Comparison of ENCODE assay signal across 8 mouse cellular contexts in the genomic region with DNA sequence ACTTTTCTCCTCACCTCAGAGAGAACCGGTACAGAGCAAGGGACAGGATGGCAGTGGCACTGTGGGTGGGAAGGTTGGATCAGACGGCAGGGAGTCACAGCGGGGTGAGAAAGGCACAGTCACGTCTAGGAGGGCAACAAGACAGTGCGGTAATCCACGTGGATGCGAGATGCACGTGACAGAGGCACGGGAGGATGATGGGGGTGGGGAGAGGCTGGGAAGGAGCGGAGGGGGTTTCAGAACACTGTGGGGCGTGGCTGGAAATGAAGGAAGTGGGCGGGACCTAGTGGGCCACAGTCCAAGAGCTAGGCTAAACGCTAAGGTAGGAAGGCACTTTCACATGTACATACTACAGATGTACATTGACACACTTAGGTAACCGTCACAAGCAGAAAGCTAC. TPM values are rescaled to one million over a fixed set of nuclear protein-coding genes. Genes with fewer than 3 reads are reported as not detected.
DNase-seq lines count a peak whose midpoint lies in the region; ATAC-seq and TF ChIP-seq lines count a peak whose summit lies in the region.

No protein-coding gene starts in this region.

- no peak for DNase-seq in midbrain, embryonic 14.5 days
- DNase-seq in lung, embryonic 14.5 days, result peak; percentile 57
- DNase-seq in thymus, postnatal 25 days, result peak; percentile 13
- DNase-seq in left cerebral cortex, postnatal 36 days (ENCODE audit: low spot score in 2 of 2), result no peak
- no peak for DNase-seq in right cerebral cortex, postnatal 25 days
- no peak for DNase-seq in ovary, adult 18-20 months (ENCODE audit: low spot score)

- intact Hi-C loops in left cerebral cortex, postnatal 36 days (cut with DNase I), result no loop called here

- 55% methylated on average over 14 of the region's 14 CpGs for WGBS in midbrain, embryonic 13.5 days
- WGBS in midbrain, embryonic 14.5 days, result 47% methylated on average over 14 of the region's 14 CpGs
- 60% methylated on average over 14 of the region's 14 CpGs for WGBS in heart, embryonic 12.5 days
- WGBS in lung, embryonic 14.5 days, result 39% methylated on average over 14 of the region's 14 CpGs

- no peak overlapping the region for H3K4me2 ChIP-seq in midbrain, embryonic 13.5 days (replicated peaks)
- H3K4me2 ChIP-seq in midbrain, embryonic 14.5 days (ENCODE audit: low read length), result no peak overlapping the region
- H3K4me2 ChIP-seq in heart, embryonic 12.5 days, result peak overlapping the region; percentile 39
- H3K4me2 ChIP-seq in lung, embryonic 14.5 days, result peak overlapping the region; percentile 21

- no peak for TF ChIP-seq CTCF in lung, embryonic 14.5 days (IDR thresholded peaks at IDR 0.05; ENCODE audit: low read depth)

- H3K36me3 ChIP-seq in midbrain, embryonic 13.5 days, result peaks cover 39% of the 10 kb centered on the region
- peaks cover 38% of the 10 kb centered on the region for H3K36me3 ChIP-seq in midbrain, embryonic 14.5 days (ENCODE audit: control insufficient read depth, insufficient read depth, low read length)
- peaks cover 37% of the 10 kb centered on the region for H3K36me3 ChIP-seq in heart, embryonic 12.5 days
- H3K36me3 ChIP-seq in lung, embryonic 14.5 days (ENCODE audit: insufficient read depth), result peaks cover 24% of the 10 kb centered on the region

- no peaks in the 10 kb centered on the region for H3K27me3 ChIP-seq in midbrain, embryonic 13.5 days
- H3K27me3 ChIP-seq in midbrain, embryonic 14.5 days (ENCODE audit: control insufficient read depth, insufficient read depth, low read length), result no peaks in the 10 kb centered on the region
- H3K27me3 ChIP-seq in heart, embryonic 12.5 days (replicated peaks), result no peaks in the 10 kb centered on the region
- no peaks in the 10 kb centered on the region for H3K27me3 ChIP-seq in lung, embryonic 14.5 days (ENCODE audit: insufficient read depth, low read length)

- H3K4me1 ChIP-seq in midbrain, embryonic 13.5 days (replicated peaks), result no peaks in the 10 kb centered on the region
- H3K4me1 ChIP-seq in midbrain, embryonic 14.5 days (ENCODE audit: control insufficient read depth, insufficient read depth, low read length), result no peaks in the 10 kb centered on the region
- no peaks in the 10 kb centered on the region for H3K4me1 ChIP-seq in heart, embryonic 12.5 days (replicated peaks)
- H3K4me1 ChIP-seq in lung, embryonic 14.5 days (ENCODE audit: insufficient read depth), result no peaks in the 10 kb centered on the region

- no peaks in the 10 kb centered on the region; the same call in 1 of the 2 replicates for H3K9me3 ChIP-seq in midbrain, embryonic 13.5 days
- peaks cover 8% of the 10 kb centered on the region for H3K9me3 ChIP-seq in midbrain, embryonic 14.5 days (ENCODE audit: control insufficient read depth, low read length)
- H3K9me3 ChIP-seq in heart, embryonic 12.5 days (replicated peaks), result peaks cover 5% of the 10 kb centered on the region; the same call in 1 of the 2 replicates
- H3K9me3 ChIP-seq in lung, embryonic 14.5 days (ENCODE audit: low read depth, low read length), result no peaks in the 10 kb centered on the region

- no peak overlapping the region for H3K27ac ChIP-seq in midbrain, embryonic 13.5 days
- H3K27ac ChIP-seq in midbrain, embryonic 14.5 days (replicated peaks; ENCODE audit: low read depth, low read length), result no peak overlapping the region
- no peak overlapping the region for H3K27ac ChIP-seq in heart, embryonic 12.5 days (ENCODE audit: poor library complexity, severe bottlenecking)
- no peak overlapping the region for H3K27ac ChIP-seq in lung, embryonic 14.5 days (ENCODE audit: low read depth)

- H3K4me3 ChIP-seq in midbrain, embryonic 13.5 days (replicated peaks), result no peak overlapping the region
- no peak overlapping the region for H3K4me3 ChIP-seq in midbrain, embryonic 14.5 days (replicated peaks; ENCODE audit: low read depth, low read length)
- no peak overlapping the region for H3K4me3 ChIP-seq in heart, embryonic 12.5 days
- no peak overlapping the region for H3K4me3 ChIP-seq in lung, embryonic 14.5 days (ENCODE audit: low read depth, low read length)

- ATAC-seq in midbrain, embryonic 13.5 days, result peak; percentile 40; the same call in 1 of the 2 replicates
- no peak for ATAC-seq in midbrain, embryonic 14.5 days (ENCODE audit: low FRiP score, low TSS enrichment)
- ATAC-seq in heart, embryonic 12.5 days (ENCODE audit: insufficient number of reproducible peaks, low FRiP score), result peak; percentile 48
- 0 out of 2 replicates have a peak, but pooled peaks have one; percentile 25 for ATAC-seq in lung, embryonic 14.5 days (ENCODE audit: insufficient read depth)

- no peak overlapping the region for H3K9ac ChIP-seq in midbrain, embryonic 13.5 days (replicated peaks)
- no peak overlapping the region for H3K9ac ChIP-seq in midbrain, embryonic 14.5 days (replicated peaks; ENCODE audit: low read length)
- no peak overlapping the region for H3K9ac ChIP-seq in heart, embryonic 12.5 days
- H3K9ac ChIP-seq in lung, embryonic 14.5 days, result no peak overlapping the region

RNA-seq across cellular contexts. Expression of gene BC048403, which starts 41.4 kb away (rescaled TPM):
- polyA plus RNA-seq in midbrain, embryonic 13.5 days (2015; fragmentation: Nextera tagmentation; extraction: Ambion mirVana), result 1.8 and 2.2 TPM in 2 replicates
- 2.1 and 2.6 TPM in 2 replicates for polyA plus RNA-seq in midbrain, embryonic 14.5 days (2014; fragmentation: Nextera tagmentation; extraction: Ambion mirVana)
- 2.6 and 2.9 TPM in 2 replicates for polyA plus RNA-seq in heart, embryonic 12.5 days (2016; fragmentation: Nextera tagmentation; extraction: Ambion mirVana)
- polyA plus RNA-seq in lung, embryonic 14.5 days (2014; fragmentation: Nextera tagmentation; extraction: Ambion mirVana), result 3.4 and 4.3 TPM in 2 replicates
- total RNA-seq in left cerebral cortex, postnatal 36 days (2021), result 10 to 100 TPM; 10.7 to 11.7 TPM

Comparison
In these comparisons a context has a peak if more than half of its experiments do, and no peak if none do; other contexts are left out.
1. H3K4me2 ChIP-seq: peak in heart, embryonic 12.5 days (single experiment) and lung, embryonic 14.5 days (single experiment); none in midbrain, embryonic 13.5 days (single experiment) and midbrain, embryonic 14.5 days (single experiment).
2. DNase-seq: peak in lung, embryonic 14.5 days (single experiment) and thymus, postnatal 25 days (single experiment); none in midbrain, embryonic 14.5 days (single experiment), left cerebral cortex, postnatal 36 days (0 of 2), right cerebral cortex, postnatal 25 days (single experiment) and ovary, adult 18-20 months (single experiment).